Mouse (Mus musculus): ENCODE measurements around the gene 3830406C13Rik.
"Not testable (repeated sequence)": the region's sequence is repeated elsewhere in the genome, so short reads cannot be mapped to it uniquely, and the experiment has no call there.

Gene 3830406C13Rik

DNA sequence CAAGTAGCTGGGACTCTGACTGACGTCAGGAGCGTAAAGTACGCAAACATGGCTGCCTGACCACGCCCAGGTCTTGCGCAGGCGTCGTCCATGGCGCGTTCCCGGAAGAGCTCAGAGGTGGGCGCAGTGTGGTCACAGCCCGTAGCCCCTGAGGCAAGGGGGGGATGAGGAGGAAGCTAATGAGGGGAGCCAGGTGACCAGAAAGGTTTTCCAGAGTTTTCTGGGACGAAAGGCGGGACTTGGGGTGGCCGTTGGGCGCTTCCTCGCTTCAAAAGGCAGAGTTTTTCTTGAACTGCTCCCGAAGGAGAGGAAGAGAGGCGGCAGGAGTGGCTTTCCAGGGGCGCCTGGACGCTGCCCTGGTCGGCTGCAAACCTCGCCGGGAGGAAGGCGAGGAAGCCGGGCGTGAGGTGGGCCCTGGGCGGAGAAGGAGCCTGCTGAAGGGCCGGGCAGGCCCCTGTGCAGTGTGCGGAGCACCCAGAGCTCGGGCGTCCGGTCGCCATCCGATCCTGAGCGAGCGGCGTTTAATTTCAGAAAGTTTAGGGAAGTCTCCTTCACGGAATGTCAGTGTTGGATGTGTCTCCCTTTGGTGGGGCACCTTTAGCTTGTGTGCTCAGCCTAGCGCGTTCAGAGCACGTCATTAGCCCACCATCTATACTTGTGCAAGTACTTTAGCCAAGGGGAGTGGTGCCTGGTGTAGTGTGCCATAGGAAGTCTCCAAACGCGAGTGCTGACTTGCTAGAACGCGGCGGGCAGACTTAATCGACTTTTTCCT, at the start of gene 3830406C13Rik:
Gene 3830406C13Rik (plus strand): TSS at position 33 of the 772 bp plus-strand sequence.
- ChIA-PET POLR2A (interaction anchor here (0.5 to 2.4 kb wide), 36 partner anchors 9 to 1728 kb away, joined by 3 to 20 read pairs (median 4); no protein-coding TSS in a partner anchor), CTCF (interaction anchor here in 1 of 4 experiments (0.7 kb wide), 1 partner anchor 113 kb away, joined by 4 read pairs; no protein-coding TSS in a partner anchor)

DNA sequence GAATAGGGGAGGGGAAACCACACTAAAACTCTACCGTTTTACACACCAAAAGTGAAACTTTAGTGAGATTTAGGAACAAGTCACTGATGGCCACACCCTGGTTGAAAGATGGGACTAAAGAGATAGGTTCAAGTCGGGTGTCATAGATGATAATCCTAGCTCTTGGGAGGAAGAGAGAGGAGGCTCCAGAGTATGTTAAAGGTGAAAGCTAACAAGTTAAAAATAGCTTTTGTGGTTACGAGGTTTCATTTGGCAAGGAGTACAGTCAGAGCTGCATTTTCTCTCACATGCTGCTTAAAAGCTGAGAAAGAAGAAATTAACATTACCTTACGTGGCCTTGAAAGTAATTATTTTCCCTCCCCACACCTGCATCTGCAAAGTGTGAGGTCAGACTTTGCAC, 40.2 kb upstream of the 3830406C13Rik start:
- CTCF ChIA-PET, result no interaction called here
- POLR2A ChIA-PET, result interaction anchor here in 2 of 4 experiments (0.9 to 1.0 kb wide), 2 partner anchors 40 to 213 kb away, joined by 3 read pairs; partner anchors contain the start of genes 3830406C13Rik (in 1 of the 2) and Gm49355 (in 1 of the 2)

DNA sequence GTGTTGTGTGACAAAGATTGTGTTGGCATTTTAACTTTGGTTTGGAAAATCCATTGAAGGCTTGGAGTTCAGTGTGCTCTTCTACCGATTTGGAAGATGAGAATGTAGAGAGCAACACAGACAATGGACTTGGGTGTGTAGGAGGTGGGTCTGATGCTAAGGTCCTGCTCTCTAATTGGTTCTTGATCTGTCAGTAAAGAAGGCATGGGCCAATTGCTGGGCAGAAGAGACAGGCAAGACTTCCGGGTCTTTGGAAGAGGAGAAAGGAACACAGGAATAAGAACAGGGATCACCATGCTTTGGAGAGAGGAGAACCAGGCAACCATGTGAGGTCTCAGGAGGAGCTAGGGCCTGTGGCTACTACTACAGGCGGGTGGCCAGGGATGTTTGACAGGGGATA, 7.9 kb upstream of the 3830406C13Rik start:
- ChIA-PET CTCF (no interaction called here), POLR2A (interaction anchor here in 1 of 4 experiments (0.9 kb wide), 1 partner anchor 253 kb away, joined by 5 read pairs; no protein-coding TSS in a partner anchor)

- CTCF ChIA-PET, result no interaction called here
- POLR2A ChIA-PET, result interaction anchor here (0.5 to 2.4 kb wide), 28 partner anchors 9 to 1728 kb away, joined by 3 to 20 read pairs (median 4); no protein-coding TSS in a partner anchor
Measured at GRCm38 (mm10) chr14:12283641-12284040, 332 bp upstream of the 3830406C13Rik start, which contains the start of gene Gm49355. Gene Gm49355 (plus strand): TSS chr14:12283976.

DNA sequence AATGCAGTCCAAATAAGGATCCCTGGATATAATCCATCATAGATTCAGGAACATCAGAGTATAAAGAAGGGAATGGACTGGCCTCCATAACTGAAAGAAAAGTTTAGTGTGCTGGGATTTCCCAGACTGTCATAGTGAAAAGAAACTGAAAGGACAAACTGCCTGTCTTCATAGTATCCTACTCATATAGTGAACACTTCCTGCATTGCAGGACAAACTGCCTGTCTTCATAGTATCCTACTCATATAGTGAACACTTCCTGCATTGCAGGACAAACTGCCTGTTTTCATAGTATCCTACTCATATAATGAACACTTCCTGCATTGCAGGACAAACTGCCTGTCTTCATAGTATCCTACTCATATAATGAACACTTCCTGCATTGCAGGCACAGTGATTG, 5.8 kb downstream of the 3830406C13Rik start:
- POLR2A ChIA-PET, CTCF ChIA-PET: not testable (repeated sequence)

GRCm38 (mm10) chr14:12296391-12296790, 12.4 kb downstream of the 3830406C13Rik start:
- ChIA-PET CTCF (no interaction called here), POLR2A (interaction anchor here in 2 of 4 experiments (2.2 to 2.9 kb wide), 2 partner anchors 12 kb away, joined by 8 to 20 read pairs; partner anchors contain the start of genes 3830406C13Rik (in 2 of the 2) and Gm49355 (in 2 of the 2))

DNA sequence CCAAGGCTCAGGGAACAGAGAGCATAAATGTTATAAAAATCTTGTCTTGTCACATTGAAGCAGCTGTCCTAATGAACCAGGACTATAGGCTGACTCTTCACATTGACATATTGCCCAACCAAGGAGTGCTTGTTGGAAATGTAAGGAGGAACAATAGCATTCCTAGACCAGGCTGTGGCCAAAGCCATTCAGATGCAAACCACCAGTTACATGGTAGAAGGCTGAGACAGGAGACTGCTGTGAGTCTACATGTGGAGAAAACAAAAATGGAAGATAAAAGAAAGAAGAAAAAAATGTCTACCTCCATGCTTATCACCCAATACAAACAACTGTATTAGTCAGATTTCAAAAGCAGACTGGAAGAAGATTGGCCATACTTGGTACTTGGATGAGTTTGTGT, 15.2 kb downstream of the 3830406C13Rik start:
- ChIA-PET POLR2A (no interaction called here), CTCF (no interaction called here)

GRCm38 (mm10) chr14:12299654-12300053, 15.7 kb downstream of the 3830406C13Rik start:
- ChIA-PET CTCF (no interaction called here), POLR2A (no interaction called here)

GRCm38 (mm10) chr14:12300275-12300674, 16.3 kb downstream of the 3830406C13Rik start:
- CTCF ChIA-PET, result no interaction called here
- POLR2A ChIA-PET, result no interaction called here

DNA sequence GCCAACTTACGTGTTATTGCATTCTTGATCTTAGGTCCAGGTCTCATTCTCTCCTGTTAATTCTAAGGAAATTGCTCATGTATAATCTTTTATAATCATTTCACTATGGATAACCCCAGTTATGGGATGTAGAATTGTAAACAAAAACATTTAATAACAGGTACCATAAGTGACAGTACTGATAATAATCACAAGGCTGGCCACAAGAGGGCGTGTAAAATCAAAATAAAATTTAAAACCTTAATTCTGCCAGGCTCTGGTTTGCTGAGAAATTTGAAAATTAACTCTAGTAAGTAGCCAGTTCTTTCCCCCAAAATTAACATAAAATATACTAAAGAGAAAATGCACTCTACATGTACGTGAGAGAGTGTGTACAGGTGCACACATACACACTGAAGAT, 16.7 kb downstream of the 3830406C13Rik start:
- ChIA-PET POLR2A (no interaction called here), CTCF (no interaction called here)

DNA sequence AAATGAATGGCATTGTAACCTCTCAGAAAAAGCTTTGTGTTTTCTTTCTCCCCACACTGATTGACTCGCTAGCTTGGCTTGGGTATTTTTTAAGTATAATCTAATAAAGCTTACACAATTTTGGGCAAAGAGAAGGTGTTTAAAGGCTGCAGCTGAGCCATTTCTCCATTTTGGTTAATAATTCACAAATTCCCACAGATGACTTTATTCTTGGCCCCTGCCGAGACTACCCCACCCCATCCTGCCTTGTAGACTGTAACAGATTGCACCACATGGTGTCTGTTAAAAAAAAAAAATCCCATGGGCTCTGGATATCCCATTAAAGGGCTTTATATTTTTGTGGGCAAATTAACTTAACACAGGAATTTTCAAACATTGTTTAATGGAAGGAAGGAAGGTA, 19.1 kb downstream of the 3830406C13Rik start:
- CTCF ChIA-PET, result no interaction called here
- POLR2A ChIA-PET, result interaction anchor here in 1 of 4 experiments (3.1 kb wide), 1 partner anchor 18 kb away, joined by 15 read pairs; the partner anchor contains the start of genes 3830406C13Rik and Gm49355

- POLR2A ChIA-PET, result interaction anchor here in 1 of 4 experiments (0.5 kb wide), 1 partner anchor 13 kb away, joined by 3 read pairs; no protein-coding TSS in a partner anchor
- CTCF ChIA-PET, result no interaction called here
Measured at GRCm38 (mm10) chr14:12333622-12334021, 49.6 kb downstream of the 3830406C13Rik start.

DNA sequence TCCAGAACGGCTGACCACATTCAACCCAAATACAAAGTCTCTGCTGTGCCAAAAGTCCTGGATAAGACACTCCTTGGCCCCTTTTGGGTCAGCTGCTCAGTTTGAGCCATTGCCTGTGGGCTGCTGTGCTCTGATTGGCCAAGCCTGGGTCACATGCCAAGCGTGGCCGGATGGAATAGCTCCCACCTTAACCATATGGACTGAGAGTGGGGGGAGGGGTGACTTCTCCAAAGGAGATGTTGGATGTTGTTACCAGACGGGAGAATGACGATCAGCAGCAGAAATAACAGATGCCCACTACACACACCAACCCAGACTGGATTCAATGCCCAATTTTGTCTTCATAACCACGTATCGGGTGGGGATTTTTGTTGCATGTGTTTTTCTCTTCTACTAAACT, 51.0 kb downstream of the 3830406C13Rik start:
- CTCF ChIA-PET, result interaction anchor here in 1 of 4 experiments (0.8 kb wide), 1 partner anchor 10 kb away, joined by 3 read pairs; no protein-coding TSS in a partner anchor
- POLR2A ChIA-PET, result interaction anchor here in 1 of 4 experiments (1.4 kb wide), 1 partner anchor 8 kb away, joined by 4 read pairs; no protein-coding TSS in a partner anchor

DNA sequence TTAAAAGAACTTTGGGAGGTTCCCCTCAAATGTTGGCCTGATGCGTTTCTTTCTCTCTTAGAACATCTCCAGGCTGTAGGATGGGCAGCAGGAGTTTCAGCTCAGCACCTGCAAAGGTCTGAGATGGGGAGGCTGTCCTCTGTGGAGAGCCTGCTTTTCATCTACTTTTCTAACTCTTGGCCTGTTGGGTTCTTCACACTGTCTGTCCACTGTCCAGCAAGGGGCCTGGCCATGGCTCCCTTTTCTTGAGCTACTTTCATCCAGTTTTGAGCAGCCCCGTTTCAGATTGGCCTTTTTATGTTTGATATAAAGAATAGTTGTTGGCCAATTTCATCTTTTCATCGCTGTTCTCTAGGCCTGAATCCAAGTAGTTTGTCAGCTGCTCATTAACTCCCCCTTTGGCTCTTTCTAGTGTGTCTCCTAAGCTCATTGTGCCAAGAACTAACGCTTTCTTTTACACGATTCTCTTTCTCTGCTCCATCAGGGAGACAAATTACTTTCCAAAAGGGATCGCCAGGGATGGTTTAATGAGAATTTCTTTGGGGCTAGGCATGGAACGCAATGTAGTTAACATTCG, 53.5 kb downstream of the 3830406C13Rik start:
- ChIA-PET POLR2A (interaction anchor here in 2 of 4 experiments (0.8 to 1.5 kb wide), 6 partner anchors 9 to 784 kb away, joined by 3 to 10 read pairs (median 6); partner anchors contain the start of genes 3830406C13Rik (in 2 of the 2), Gm49355 (in 2 of the 2) and Ptprg (in 1 of the 2)), CTCF (interaction anchor here in 1 of 4 experiments (0.9 kb wide), 1 partner anchor 9 kb away, joined by 3 read pairs; no protein-coding TSS in a partner anchor)

GRCm38 (mm10) chr14:12337998-12338809, 54.2 kb downstream of the 3830406C13Rik start:
- ChIA-PET POLR2A (interaction anchor here (0.6 to 1.5 kb wide), 8 partner anchors 8 to 785 kb away, joined by 3 to 10 read pairs (median 4); partner anchors contain the start of genes 3830406C13Rik (in 2 of the 4), Gm49355 (in 2 of the 4) and Ptprg (in 1 of the 4)), CTCF (interaction anchor here in 2 of 4 experiments (0.5 to 0.9 kb wide), 2 partner anchors 9 to 10 kb away, joined by 3 read pairs; no protein-coding TSS in a partner anchor)

DNA sequence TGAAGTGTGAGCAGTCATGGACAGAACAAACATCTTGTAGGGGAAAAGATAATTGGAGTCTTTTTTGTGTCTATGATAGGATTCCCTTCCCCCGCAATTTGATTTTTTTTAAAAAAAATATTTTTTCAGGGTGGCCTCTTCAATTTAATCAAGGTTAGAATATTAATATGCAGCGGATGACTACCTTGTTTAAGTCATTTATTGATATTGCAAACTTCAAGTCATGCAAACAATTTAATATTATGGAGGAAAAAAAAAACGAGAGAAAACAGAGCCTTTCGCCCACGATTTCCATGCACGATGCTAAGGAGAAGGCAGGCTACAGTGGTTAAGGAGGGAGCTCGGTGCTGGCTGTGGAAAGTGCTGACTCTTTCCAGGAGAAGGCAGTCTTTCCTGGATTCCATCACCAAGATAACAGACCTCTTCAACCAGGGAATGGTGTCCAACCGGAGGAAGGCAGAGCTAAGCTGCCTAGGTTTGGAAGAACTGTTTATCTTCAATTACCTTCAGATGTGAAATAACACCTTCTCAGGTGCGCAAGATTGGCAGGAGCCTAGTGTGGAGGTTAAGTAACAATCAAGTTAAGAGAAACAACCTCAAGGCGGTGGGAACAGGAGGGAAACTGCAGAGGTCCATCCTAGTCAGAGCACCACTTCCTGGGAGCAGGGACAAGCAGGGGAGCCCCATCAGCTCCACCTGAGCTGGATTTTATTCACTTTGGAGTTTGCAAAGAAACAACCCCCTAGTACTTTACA, 55.0 kb downstream of the 3830406C13Rik start:
- ChIA-PET CTCF (interaction anchor here in 1 of 4 experiments (0.5 to 0.7 kb wide), 2 partner anchors 8 to 20 kb away, joined by 3 read pairs; no protein-coding TSS in a partner anchor), POLR2A (interaction anchor here in 2 of 4 experiments (0.6 to 1.5 kb wide), 2 partner anchors 55 to 212 kb away, joined by 3 to 10 read pairs; partner anchors contain the start of genes 3830406C13Rik (in 1 of the 2) and Gm49355 (in 1 of the 2))

DNA sequence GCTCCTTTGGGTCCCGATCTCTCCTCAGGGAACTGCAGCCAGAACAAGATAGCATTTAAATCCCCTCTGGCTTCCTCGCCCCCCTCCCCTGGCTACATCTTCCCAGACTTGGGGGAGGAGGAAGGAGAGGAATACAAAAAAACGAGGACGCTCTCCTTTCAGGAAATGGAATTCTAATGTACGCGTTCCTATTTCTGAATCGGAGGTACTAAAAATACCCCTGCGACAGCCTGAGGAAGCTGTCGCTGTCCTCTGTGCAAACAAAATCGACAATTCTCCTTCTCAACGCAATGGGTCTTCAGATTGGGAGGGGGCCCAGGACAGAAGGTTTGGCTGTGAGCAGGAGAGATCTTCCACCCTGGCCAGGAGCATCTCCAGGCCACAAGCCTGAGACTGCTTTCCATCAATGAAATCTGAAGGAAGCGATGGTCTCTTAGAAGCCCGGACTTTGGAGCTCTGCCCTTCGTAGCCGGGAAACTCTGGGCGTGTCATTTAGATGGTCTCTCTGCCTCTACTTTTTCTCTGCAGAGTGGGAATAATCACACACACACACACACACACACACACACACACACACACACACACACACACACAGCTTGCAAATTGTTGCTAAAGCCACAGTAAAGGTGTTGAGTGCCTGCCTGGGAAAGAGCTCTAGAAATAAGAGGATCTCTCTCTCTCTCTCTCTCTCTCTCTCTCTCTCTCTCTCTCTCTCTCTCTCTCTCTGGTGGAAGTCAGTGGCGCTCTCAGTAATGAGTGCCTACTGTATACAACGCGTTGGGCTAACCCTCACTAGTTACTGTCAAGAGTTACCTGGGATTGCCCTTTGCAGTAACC, 56.5 kb downstream of the 3830406C13Rik start:
- POLR2A ChIA-PET, result interaction anchor here in 3 of 4 experiments (0.8 to 1.4 kb wide), 7 partner anchors 10 to 1864 kb away, joined by 3 to 4 read pairs (median 3); partner anchors contain the start of genes 3830406C13Rik (in 1 of the 3) and Ptprg (in 1 of the 3)
- CTCF ChIA-PET, result interaction anchor here in 2 of 4 experiments (0.5 to 0.6 kb wide), 2 partner anchors 17 to 18 kb away, joined by 3 to 8 read pairs; no protein-coding TSS in a partner anchor
